Mouse (Mus musculus) limb, embryonic 14.5 days (tissue): Measurements from ENCODE around the gene Cxcl16. TPM values are rescaled to one million over a fixed set of nuclear protein-coding genes. Genes with fewer than 3 reads are reported as not detected.
A peak's percentile ranks its signal among the peaks of the same experiment; 100 is the strongest.

Source experiments
- ATAC-seq: fragments of 200-750 bp; cut with Nextera tagmentation; 2 replicates; pipeline ENCODE4 v1.8.0; 2017; ENCODE audit warnings: low read depth, moderate number of reproducible peaks, moderate TSS enrichment; ENCODE audit not compliant: low FRiP score
- DNase-seq: peaks from one replicate; pipeline ENCODE4 v3.0.0-alpha.2; 2015; ENCODE audit warnings: low spot score
- H3K27ac ChIP-seq: fragments of 300-500 bp; sonication (generic); replicated peaks from 2 replicates; pipeline ENCODE4 v1.5.1; 2014; ENCODE audit warnings: low read depth, mild to moderate bottlenecking, low read length, moderate library complexity, mixed read lengths
- H3K27me3 ChIP-seq: fragments of 300-500 bp; sonication (generic); 2 replicates; pipeline ENCODE4 v1.6.1; 2014; ENCODE audit warnings: low read length, mixed read lengths; ENCODE audit not compliant: control insufficient read depth, insufficient read depth
- H3K36me3 ChIP-seq: fragments of 300-500 bp; sonication (generic); 2 replicates; pipeline ENCODE4 v1.6.1; 2014; ENCODE audit warnings: mild to moderate bottlenecking, low read length, moderate library complexity, mixed read lengths; ENCODE audit not compliant: control insufficient read depth, insufficient read depth
- H3K4me1 ChIP-seq: fragments of 300-500 bp; sonication (generic); 2 replicates; pipeline ENCODE4 v1.6.1; 2014; ENCODE audit warnings: antibody characterized with exemption, low read length, mixed read lengths; ENCODE audit not compliant: control insufficient read depth, insufficient read depth
- H3K4me2 ChIP-seq: fragments of 300-500 bp; sonication (generic); replicated peaks from 2 replicates; pipeline ENCODE4 v1.6.1; 2014; ENCODE audit warnings: low read depth, mild to moderate bottlenecking, low read length, moderate library complexity; ENCODE audit not compliant: severe bottlenecking
- H3K4me3 ChIP-seq: fragments of 300-500 bp; sonication (generic); replicated peaks from 2 replicates; pipeline ENCODE4 v1.5.1; 2014; ENCODE audit warnings: low read length
- H3K9ac ChIP-seq: fragments of 300-500 bp; sonication (generic); 2 replicates; pipeline ENCODE4 v1.6.1; 2014; ENCODE audit warnings: mild to moderate bottlenecking, low read depth, low read length, moderate library complexity; ENCODE audit not compliant: severe bottlenecking
- H3K9me3 ChIP-seq: fragments of 300-500 bp; sonication (generic); 2 replicates; pipeline ENCODE4 v1.6.1; 2016; ENCODE audit warnings: low read length; ENCODE audit not compliant: control insufficient read depth
- POLR2A ChIP-seq: fragments of 200-500 bp; IDR thresholded peaks from 2 replicates; pipeline ENCODE4 v1.8.0; 2012; ENCODE audit warnings: inconsistent platforms, mild to moderate bottlenecking, moderate library complexity, borderline replicate concordance; ENCODE audit not compliant: insufficient read depth, insufficient read length; ENCODE audit errors: extremely low read depth
- WGBS: fragments of 180-500 bp; shearing (Covaris S2); extraction: QIAGEN DNeasy Blood & Tissue Kit; methylation state at CpG from one replicate; pipeline ENCODE4 v1.1.7; 2014; 5-methylcytosine and 5-hydroxymethylcytosine counted together
- polyA plus RNA-seq, 2 experiments: library from polyadenylated mRNA; depleted of rRNA in 1 of 2; stranded (reverse) in 1 of 2; unstranded in 1 of 2; fragments of >200 nt; fragmentation: Nextera tagmentation in 1 of 2; extraction: Ambion mirVana in 1 of 2; gene quantifications; 2 replicates each; pipeline versions ENCODE4 v1.2.1 to v1.2.3; 2012 to 2014

The Cxcl16 gene
- polyA plus RNA-seq, 2 experiments: 5.9 to 6.3 TPM

- Histone ChIP-seq H3K4me3 (no peak overlapping the region), H3K9ac (peak overlapping the region; percentile 16; the same call in 1 of the 2 replicates), H3K27ac (no peak overlapping the region), H3K9me3 (no peaks in the 10 kb centered on the region), H3K4me2 (no peak overlapping the region), H3K27me3 (no peaks in the 10 kb centered on the region), H3K4me1 (peaks cover 17% of the 10 kb centered on the region), H3K36me3 (peaks cover 48% of the 10 kb centered on the region)
- ATAC-seq (no peak), DNase-seq (no peak)
- no peak for TF ChIP-seq POLR2A
- 54% methylated on average over 4 of the region's 5 CpGs for WGBS
These were observed 24.3 kb downstream of the Cxcl16 start for GRCm38 (mm10) chr11:70435476-70435875.

- TF ChIP-seq POLR2A: no peak
- Histone ChIP-seq H3K27me3 (no peaks in the 10 kb centered on the region), H3K4me2 (peak overlapping the region; percentile 74), H3K27ac (no peak overlapping the region), H3K9ac (no peak overlapping the region), H3K4me3 (no peak overlapping the region), H3K4me1 (peaks cover 17% of the 10 kb centered on the region), H3K36me3 (peaks cover 33% of the 10 kb centered on the region), H3K9me3 (no peaks in the 10 kb centered on the region)
- ATAC-seq (no peak), DNase-seq (no peak)
- WGBS: 97% methylated on average over 3 of the region's 3 CpGs
These were observed 25.8 kb downstream of the Cxcl16 start for GRCm38 (mm10) chr11:70433951-70434350.

- ATAC-seq (no peak), DNase-seq (no peak)
- Histone ChIP-seq H3K9ac (no peak overlapping the region; the same call in 1 of the 2 replicates), H3K27me3 (no peaks in the 10 kb centered on the region), H3K4me1 (peaks cover 17% of the 10 kb centered on the region), H3K4me2 (peak overlapping the region; percentile 74), H3K9me3 (no peaks in the 10 kb centered on the region), H3K4me3 (peak overlapping the region; percentile 79), H3K36me3 (peaks cover 29% of the 10 kb centered on the region), H3K27ac (no peak overlapping the region)
- WGBS: 83% methylated on average over 1 of the region's 1 CpGs
- TF ChIP-seq POLR2A: no peak
These were observed 26.2 kb downstream of the Cxcl16 start for GRCm38 (mm10) chr11:70433569-70433943.

GRCm38 (mm10) chr11:70432895-70433568 is 26.8 kb downstream of the Cxcl16 start:
- Histone ChIP-seq H3K4me1 (peaks cover 17% of the 10 kb centered on the region), H3K27me3 (no peaks in the 10 kb centered on the region), H3K4me3 (peak overlapping the region; percentile 79), H3K4me2 (peak overlapping the region; percentile 74), H3K9me3 (no peaks in the 10 kb centered on the region), H3K9ac (peak overlapping the region; percentile 87), H3K36me3 (peaks cover 24% of the 10 kb centered on the region), H3K27ac (peak overlapping the region; percentile 68)
- WGBS: 9% methylated on average over 15 of the region's 15 CpGs
- DNase-seq (peak; percentile 12), ATAC-seq (peak; percentile 2; the same call in 1 of the 2 replicates)
- no peak for TF ChIP-seq POLR2A

- Histone ChIP-seq H3K36me3 (peaks cover 16% of the 10 kb centered on the region), H3K27ac (peak within 1 kb of the TSS; percentile 68), H3K27me3 (no peaks in the 10 kb centered on the region), H3K9ac (peak within 1 kb of the TSS; percentile 87), H3K4me2 (peak within 1 kb of the TSS; percentile 74), H3K9me3 (no peaks in the 10 kb centered on the region), H3K4me1 (peaks cover 17% of the 10 kb centered on the region), H3K4me3 (peak within 1 kb of the TSS; percentile 79)
- ATAC-seq (peak; percentile 96), DNase-seq (peak; percentile 97)
- TF ChIP-seq POLR2A: peak; percentile 52; the same call in 1 of the 2 replicates
- WGBS: under 1% methylated on average over 61 of the region's 75 CpGs
These were observed 27.5 kb downstream of the Cxcl16 start, which contains the start of gene Arrb2 for GRCm38 (mm10) chr11:70432048-70432894. Gene Arrb2 (plus strand): TSS chr11:70432635.
